Mouse (Mus musculus) bone marrow macrophage, adult 2 months (primary cell): ENCODE data around the gene Zfp2.

ENCODE experiments used
- CTCF ChIP-seq: IDR thresholded peaks from 2 replicates; pipeline ENCODE4 v1.5.1; 2012; ENCODE audit warnings: low read depth, mild to moderate bottlenecking, low read length, moderate library complexity
- POLR2A ChIP-seq: IDR thresholded peaks from 2 replicates; pipeline ENCODE4 v1.6.1; 2012; ENCODE audit warnings: mild to moderate bottlenecking, low read depth, low read length, borderline replicate concordance

GRCm38 (mm10) chr11:50938435-50938834 is 22.5 kb upstream of the Zfp2 start:
- TF ChIP-seq CTCF = no peak
- TF ChIP-seq POLR2A = no peak
